Mouse (Mus musculus): ENCODE measurements around the gene Arvcf. TPM values are rescaled to one million over a fixed set of nuclear protein-coding genes. Genes with fewer than 3 reads are reported as not detected.

The Arvcf gene
- polyA plus RNA-seq, 1 experiment: 55.9 TPM

DNA sequence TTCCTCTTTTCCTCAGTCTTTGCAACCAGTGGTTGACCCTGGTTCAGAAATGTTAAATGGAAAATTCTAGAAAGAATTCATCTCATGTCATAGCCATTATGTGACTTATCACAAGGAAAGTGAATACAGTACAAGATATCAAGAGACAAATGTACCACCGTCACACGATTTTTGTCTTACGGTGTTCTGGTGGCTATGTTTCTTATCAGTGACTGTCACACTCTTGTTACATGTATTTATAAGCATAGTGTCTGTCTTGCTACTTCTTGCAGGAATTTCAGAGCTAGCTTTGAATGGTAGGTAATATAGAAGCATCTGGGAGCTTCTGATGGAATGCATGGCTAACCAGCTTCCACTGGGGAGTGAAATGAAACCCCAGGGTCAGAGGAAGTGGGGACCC, 22.2 kb downstream of the Arvcf start:
- DNase-seq (ENCODE audit: low read depth in 1 of 2, low spot score in 2 of 2): no peak
- 85% methylated on average over 3 of the region's 3 CpGs for WGBS
- no peak overlapping the region for H3K27ac ChIP-seq (ENCODE audit: insufficient read depth, low read length)
- H3K4me1 ChIP-seq (ENCODE audit: control insufficient read depth, insufficient read depth, insufficient read length): no peaks in the 10 kb centered on the region
- no peak for TF ChIP-seq CTCF (IDR thresholded peaks at IDR 0.05; ENCODE audit: extremely low read depth, insufficient read depth, insufficient read length, insufficient replicate concordance)
- H3K27me3 ChIP-seq (ENCODE audit: control insufficient read depth, insufficient read depth, low read length): no peaks in the 10 kb centered on the region
- no peak overlapping the region for H3K4me3 ChIP-seq (ENCODE audit: extremely low read depth, insufficient read depth, insufficient read length)
- H3K36me3 ChIP-seq (ENCODE audit: control insufficient read depth, insufficient read depth, low read length): no peaks in the 10 kb centered on the region

DNA sequence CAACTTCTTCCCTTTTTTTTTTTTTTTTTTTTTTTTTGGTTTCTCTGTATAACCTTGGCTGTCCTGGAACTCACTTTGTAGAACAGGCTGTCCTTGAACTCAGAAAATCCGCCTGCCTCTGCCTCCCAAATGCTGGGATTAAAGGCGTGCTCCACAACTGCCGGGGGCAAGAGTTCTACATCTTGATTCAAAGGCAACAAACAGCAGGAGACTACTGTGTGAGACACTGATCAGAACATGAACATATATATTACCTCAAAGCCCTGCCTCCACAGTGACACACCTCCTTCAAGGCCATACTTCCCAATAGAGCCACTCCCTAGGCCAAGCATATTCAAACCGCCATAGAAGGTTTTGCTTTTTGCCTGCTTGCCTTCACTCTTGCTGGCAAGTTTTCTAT, 25.6 kb downstream of the Arvcf start:
- 92% methylated on average over 4 of the region's 4 CpGs for whole genome bisulfite sequencing

DNA sequence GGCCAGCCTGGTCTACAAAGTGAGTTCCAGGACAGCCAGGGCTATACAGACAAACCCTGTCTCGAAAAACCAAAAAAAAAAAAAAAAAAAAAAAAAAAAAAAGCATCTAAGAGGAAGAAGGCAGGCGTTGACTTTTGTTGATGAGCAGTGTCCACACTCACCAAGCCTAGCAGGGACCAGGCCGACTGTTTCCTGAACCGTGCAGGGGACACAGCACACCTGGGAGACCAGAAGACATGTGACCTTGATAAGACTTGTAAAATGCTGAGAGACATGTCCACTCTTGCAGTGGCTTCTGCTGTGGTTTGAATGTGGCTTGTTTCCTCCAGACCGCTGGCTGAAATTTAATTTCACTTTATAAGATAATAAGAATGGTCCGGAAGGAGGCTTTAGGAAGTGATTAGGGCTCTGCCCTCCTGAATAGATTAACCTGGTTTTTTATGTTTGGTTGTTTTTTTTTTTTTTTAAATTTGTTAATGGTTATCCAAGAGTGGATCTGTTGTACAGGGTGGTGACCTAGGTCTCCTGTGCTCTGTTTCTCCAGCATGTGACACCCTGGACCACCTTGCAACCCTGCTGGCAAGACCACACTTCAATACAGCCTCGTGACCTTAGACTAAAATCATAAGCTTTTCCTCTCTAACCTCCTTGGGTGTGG, 28.4 kb downstream of the Arvcf start:
- Histone ChIP-seq H3K36me3 (ENCODE audit: control insufficient read depth, insufficient read depth, low read length) (no peaks in the 10 kb centered on the region), H3K4me1 (ENCODE audit: control insufficient read depth, insufficient read depth, insufficient read length) (peaks cover 8% of the 10 kb centered on the region; the same call in 1 of the 2 replicates), H3K4me3 (ENCODE audit: extremely low read depth, insufficient read depth, insufficient read length) (no peak overlapping the region), H3K27me3 (ENCODE audit: control insufficient read depth, insufficient read depth, low read length) (no peaks in the 10 kb centered on the region), H3K27ac (ENCODE audit: insufficient read depth, low read length) (0 out of 2 replicates have a peak overlapping the region, but pooled peaks have one; percentile 0)
- WGBS: 49% methylated on average over 7 of the region's 7 CpGs
- TF ChIP-seq CTCF (IDR thresholded peaks at IDR 0.05; ENCODE audit: extremely low read depth, insufficient read depth, insufficient read length, insufficient replicate concordance): no peak
- no peak for DNase-seq (ENCODE audit: low read depth in 1 of 2, low spot score in 2 of 2)

More for the DNA sequence above, 25.6 kb downstream of the Arvcf start:
- H3K27me3 ChIP-seq (ENCODE audit: control insufficient read depth, insufficient read depth, low read length): no peaks in the 10 kb centered on the region
- no peak for DNase-seq (ENCODE audit: low read depth in 1 of 2, low spot score in 2 of 2)
- no peak for TF ChIP-seq CTCF (IDR thresholded peaks at IDR 0.05; ENCODE audit: extremely low read depth, insufficient read depth, insufficient read length, insufficient replicate concordance)
- no peak for TF ChIP-seq POLR2A (IDR thresholded peaks at IDR 0.05; ENCODE audit: low read depth, low read length)
- no peaks in the 10 kb centered on the region for H3K36me3 ChIP-seq (ENCODE audit: control insufficient read depth, insufficient read depth, low read length)
- no peak overlapping the region for H3K4me3 ChIP-seq (ENCODE audit: extremely low read depth, insufficient read depth, insufficient read length)
- peaks cover 8% of the 10 kb centered on the region; the same call in 1 of the 2 replicates for H3K4me1 ChIP-seq (ENCODE audit: control insufficient read depth, insufficient read depth, insufficient read length)
- H3K27ac ChIP-seq (ENCODE audit: insufficient read depth, low read length): no peak overlapping the region

DNA sequence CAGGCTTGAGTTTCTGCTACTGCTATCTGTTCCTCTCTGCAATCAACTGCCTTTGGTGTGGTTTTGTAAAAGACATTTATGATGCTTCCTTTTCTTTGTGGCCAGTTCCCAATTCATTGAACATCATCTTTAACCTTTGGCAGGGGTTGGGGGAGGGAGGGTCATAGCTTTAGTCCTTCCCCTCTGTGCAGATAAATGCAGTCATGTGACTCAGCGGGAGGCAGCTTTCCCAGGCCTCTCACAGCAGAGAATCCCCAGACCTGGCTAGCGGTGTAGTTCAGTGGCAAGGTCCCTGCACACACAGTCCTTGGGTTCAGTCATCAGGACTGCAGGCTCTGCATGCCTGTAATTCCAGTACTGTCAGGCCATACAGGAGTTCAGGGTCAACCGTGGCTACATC, 29.2 kb downstream of the Arvcf start:
- no peak for DNase-seq (ENCODE audit: low read depth in 1 of 2, low spot score in 2 of 2)
- Histone ChIP-seq H3K4me1 (ENCODE audit: control insufficient read depth, insufficient read depth, insufficient read length) (peaks cover 8% of the 10 kb centered on the region; the same call in 1 of the 2 replicates), H3K27me3 (ENCODE audit: control insufficient read depth, insufficient read depth, low read length) (no peaks in the 10 kb centered on the region), H3K4me3 (ENCODE audit: extremely low read depth, insufficient read depth, insufficient read length) (no peak overlapping the region), H3K36me3 (ENCODE audit: control insufficient read depth, insufficient read depth, low read length) (no peaks in the 10 kb centered on the region), H3K27ac (ENCODE audit: insufficient read depth, low read length) (no peak overlapping the region)
- TF ChIP-seq CTCF (IDR thresholded peaks at IDR 0.05; ENCODE audit: extremely low read depth, insufficient read depth, insufficient read length, insufficient replicate concordance): no peak
- 72% methylated on average over 3 of the region's 3 CpGs for WGBS

DNA sequence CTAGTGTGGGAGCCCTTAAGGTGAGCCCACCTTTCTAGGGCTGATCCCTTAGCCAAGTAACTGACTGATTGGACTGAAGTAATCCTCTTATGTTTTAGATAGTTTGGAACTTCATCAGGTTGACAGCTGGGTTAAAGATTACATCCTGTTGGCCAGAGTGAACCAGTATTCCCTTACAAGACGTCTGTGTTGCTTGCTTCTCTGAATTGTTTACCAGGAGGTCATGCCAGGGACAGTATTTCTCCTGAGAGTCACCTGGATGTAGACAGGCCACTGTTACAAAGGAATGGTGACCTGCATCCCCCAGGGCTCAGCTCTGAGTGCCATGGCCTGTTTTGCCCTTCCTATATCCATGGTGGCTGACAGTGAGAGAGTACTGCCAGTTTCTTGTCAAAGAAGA, 30.5 kb downstream of the Arvcf start:
- no peak overlapping the region for H3K4me3 ChIP-seq (ENCODE audit: extremely low read depth, insufficient read depth, insufficient read length)
- peaks cover 8% of the 10 kb centered on the region; the same call in 1 of the 2 replicates for H3K4me1 ChIP-seq (ENCODE audit: control insufficient read depth, insufficient read depth, insufficient read length)
- WGBS: 57% methylated on average over 1 of the region's 1 CpGs
- H3K27me3 ChIP-seq (ENCODE audit: control insufficient read depth, insufficient read depth, low read length): no peaks in the 10 kb centered on the region
- TF ChIP-seq CTCF (IDR thresholded peaks at IDR 0.05; ENCODE audit: extremely low read depth, insufficient read depth, insufficient read length, insufficient replicate concordance) (no peak), POLR2A (IDR thresholded peaks at IDR 0.05; ENCODE audit: low read depth, low read length) (no peak)
- DNase-seq (ENCODE audit: low read depth in 1 of 2, low spot score in 2 of 2): no peak
- H3K27ac ChIP-seq (ENCODE audit: insufficient read depth, low read length): no peak overlapping the region
- no peaks in the 10 kb centered on the region for H3K36me3 ChIP-seq (ENCODE audit: control insufficient read depth, insufficient read depth, low read length)

DNA sequence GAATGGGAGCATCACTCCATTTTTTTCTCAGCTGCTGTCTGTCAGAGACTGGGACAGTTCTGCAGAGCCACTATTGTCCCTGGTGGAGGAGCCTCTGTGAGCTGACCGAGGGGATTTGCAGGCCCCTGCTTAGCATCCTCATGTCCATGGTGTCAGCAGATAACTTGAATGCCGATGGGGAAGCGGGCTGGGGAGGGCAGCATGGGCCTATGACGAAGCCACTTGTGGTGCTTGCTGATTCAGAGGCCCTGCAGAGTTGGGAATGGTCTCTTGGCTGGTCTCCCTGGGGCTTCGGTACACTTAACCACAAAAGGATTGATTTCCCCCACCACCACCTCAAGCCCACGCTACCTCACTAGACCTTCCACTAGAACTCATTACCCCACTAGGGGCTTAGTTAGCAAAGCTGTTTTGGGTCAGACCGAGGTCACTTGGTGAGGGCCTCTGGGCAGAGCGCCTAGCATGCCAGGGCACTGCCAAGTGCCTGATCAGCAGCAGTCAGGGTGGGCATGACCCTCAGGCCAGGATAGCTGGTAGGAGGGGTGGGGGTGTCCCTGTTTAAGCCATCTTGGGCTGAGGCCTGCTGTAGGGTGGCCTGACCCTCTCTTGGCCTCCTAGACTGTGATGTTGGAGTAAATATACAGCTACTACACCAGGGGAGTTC, 31.5 kb downstream of the Arvcf start:
- WGBS: 92% methylated on average over 8 of the region's 8 CpGs
- no peak for DNase-seq (ENCODE audit: low read depth in 1 of 2, low spot score in 2 of 2)

DNA sequence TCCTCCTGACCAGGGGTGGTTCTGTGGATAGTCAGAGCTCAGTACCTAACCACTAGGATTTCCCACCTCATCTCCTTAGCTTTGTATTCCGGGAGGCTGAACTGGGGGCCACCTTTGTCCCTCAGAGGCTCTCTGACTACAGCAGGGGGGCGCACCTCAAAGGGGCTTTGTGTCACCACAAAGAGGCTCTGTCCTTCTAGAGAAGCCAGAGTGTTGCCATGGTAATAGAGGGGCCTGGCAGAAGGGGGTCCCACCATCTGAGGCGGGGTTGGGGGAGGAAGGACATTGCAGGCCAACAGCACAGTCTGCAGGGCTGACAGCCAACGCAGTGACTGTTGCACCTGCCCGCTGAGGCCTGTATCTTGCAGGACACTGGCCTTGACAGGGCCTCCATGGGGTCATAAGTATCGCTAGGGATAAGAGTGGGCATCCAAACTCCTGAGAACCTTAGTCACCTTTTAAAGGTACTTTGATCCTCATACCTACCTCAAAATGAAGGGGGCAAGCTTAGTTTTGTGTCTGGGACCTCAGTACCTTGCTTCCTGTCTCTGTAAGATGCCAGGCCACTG, 32.6 kb downstream of the Arvcf start:
- H3K36me3 ChIP-seq (ENCODE audit: control insufficient read depth, insufficient read depth, low read length): no peaks in the 10 kb centered on the region
- no peak for TF ChIP-seq CTCF (IDR thresholded peaks at IDR 0.05; ENCODE audit: extremely low read depth, insufficient read depth, insufficient read length, insufficient replicate concordance)
- no peak for TF ChIP-seq POLR2A (IDR thresholded peaks at IDR 0.05; ENCODE audit: low read depth, low read length)
- 94% methylated on average over 6 of the region's 6 CpGs for WGBS
- no peak overlapping the region for H3K27ac ChIP-seq (ENCODE audit: insufficient read depth, low read length)
- peaks cover 8% of the 10 kb centered on the region; the same call in 1 of the 2 replicates for H3K4me1 ChIP-seq (ENCODE audit: control insufficient read depth, insufficient read depth, insufficient read length)
- DNase-seq (ENCODE audit: low read depth in 1 of 2, low spot score in 2 of 2): no peak
- no peaks in the 10 kb centered on the region for H3K27me3 ChIP-seq (ENCODE audit: control insufficient read depth, insufficient read depth, low read length)
- no peak overlapping the region for H3K4me3 ChIP-seq (ENCODE audit: extremely low read depth, insufficient read depth, insufficient read length)

More for the DNA sequence above, 31.5 kb downstream of the Arvcf start:
- H3K27me3 ChIP-seq (ENCODE audit: control insufficient read depth, insufficient read depth, low read length): no peaks in the 10 kb centered on the region
- TF ChIP-seq CTCF (IDR thresholded peaks at IDR 0.05; ENCODE audit: extremely low read depth, insufficient read depth, insufficient read length, insufficient replicate concordance) (no peak), POLR2A (IDR thresholded peaks at IDR 0.05; ENCODE audit: low read depth, low read length) (no peak)
- H3K4me3 ChIP-seq (ENCODE audit: extremely low read depth, insufficient read depth, insufficient read length): no peak overlapping the region
- H3K27ac ChIP-seq (ENCODE audit: insufficient read depth, low read length): no peak overlapping the region
- no peaks in the 10 kb centered on the region for H3K36me3 ChIP-seq (ENCODE audit: control insufficient read depth, insufficient read depth, low read length)
- H3K4me1 ChIP-seq (ENCODE audit: control insufficient read depth, insufficient read depth, insufficient read length): peaks cover 8% of the 10 kb centered on the region; the same call in 1 of the 2 replicates
